Mouse (Mus musculus) stomach, embryonic 15.5 days (tissue): ENCODE measurements around the gene Hes5. TPM values are rescaled to one million over a fixed set of nuclear protein-coding genes. Genes with fewer than 3 reads are reported as not detected.

Experiments
- ATAC-seq: fragments of 200-750 bp; cut with Nextera tagmentation; 2 replicates; pipeline ENCODE4 v1.8.0; 2017; ENCODE audit warnings: low read depth, moderate number of reproducible peaks, moderate TSS enrichment; ENCODE audit not compliant: insufficient read depth, low FRiP score
- H3K27ac ChIP-seq: fragments of 300-500 bp; sonication (generic); 2 replicates; pipeline ENCODE4 v1.5.1; 2015; ENCODE audit warnings: mild to moderate bottlenecking, inconsistent platforms
- H3K27me3 ChIP-seq: fragments of 300-500 bp; sonication (generic); replicated peaks from 2 replicates; pipeline ENCODE4 v1.6.1; 2015; ENCODE audit warnings: inconsistent platforms
- H3K36me3 ChIP-seq: fragments of 300-500 bp; sonication (generic); 2 replicates; pipeline ENCODE4 v1.6.1; 2015; ENCODE audit warnings: inconsistent platforms
- H3K4me1 ChIP-seq: fragments of 300-500 bp; sonication (generic); 2 replicates; pipeline ENCODE4 v1.6.1; 2015; ENCODE audit warnings: inconsistent platforms
- H3K4me2 ChIP-seq: fragments of 300-500 bp; sonication (generic); 2 replicates; pipeline ENCODE4 v1.6.1; 2015; ENCODE audit warnings: mild to moderate bottlenecking, inconsistent platforms
- H3K4me3 ChIP-seq: fragments of 300-500 bp; sonication (generic); replicated peaks from 2 replicates; pipeline ENCODE4 v1.5.1; 2015; ENCODE audit warnings: inconsistent platforms
- H3K9ac ChIP-seq: fragments of 300-500 bp; sonication (generic); 2 replicates; pipeline ENCODE4 v1.6.1; 2015; ENCODE audit warnings: inconsistent platforms
- H3K9me3 ChIP-seq: fragments of 300-500 bp; sonication (generic); 2 replicates; pipeline ENCODE4 v1.6.1; 2016; ENCODE audit warnings: inconsistent platforms
- WGBS: fragments of 180-500 bp; shearing (Covaris S2); methylation state at CpG from one replicate; pipeline ENCODE4 v1.1.7; 2015; 5-methylcytosine and 5-hydroxymethylcytosine counted together
- polyA plus RNA-seq: library from polyadenylated mRNA; unstranded; fragments of >200 nt; fragmentation: Nextera tagmentation; extraction: Ambion mirVana; gene quantifications from 2 replicates; pipeline ENCODE4 v1.2.1, GENCODE M21; 2015

Gene Hes5
- polyA plus RNA-seq: 2.5 and 2.6 TPM in 2 replicates

- no peak for ATAC-seq
- H3K9ac ChIP-seq: 0 out of 2 replicates have a peak within 1 kb of the TSS, but pooled peaks have one; percentile 9
Measured at GRCm38 (mm10) chr4:154960690-154961225, at the start of gene Hes5. Hes5 (plus strand) TSS chr4:154960923.

GRCm38 (mm10) chr4:154911644-154912043 lies 49.1 kb upstream of the Hes5 start:
- H3K27me3 ChIP-seq: no peaks in the 10 kb centered on the region
- H3K4me1 ChIP-seq: peaks cover 12% of the 10 kb centered on the region
- peak; percentile 89 for ATAC-seq
- no peak overlapping the region for H3K4me2 ChIP-seq
- no peaks in the 10 kb centered on the region for H3K36me3 ChIP-seq
- H3K9me3 ChIP-seq: no peaks in the 10 kb centered on the region
- WGBS: 53% methylated on average over 2 of the region's 2 CpGs
- no peak overlapping the region for H3K9ac ChIP-seq
- peak overlapping the region; percentile 42; the same call in 1 of the 2 replicates for H3K27ac ChIP-seq
- no peak overlapping the region for H3K4me3 ChIP-seq

More at GRCm38 (mm10) chr4:154960690-154961225, at the start of gene Hes5:
- peak within 1 kb of the TSS; percentile 37 for H3K4me3 ChIP-seq
- no peaks in the 10 kb centered on the region for H3K36me3 ChIP-seq
- peaks cover 66% of the 10 kb centered on the region for H3K27me3 ChIP-seq
- peaks cover 44% of the 10 kb centered on the region for H3K4me1 ChIP-seq
- WGBS: under 1% methylated on average over 65 of the region's 65 CpGs
- no peaks in the 10 kb centered on the region for H3K9me3 ChIP-seq
- peak within 1 kb of the TSS; percentile 83 for H3K4me2 ChIP-seq
- no peak within 1 kb of the TSS for H3K27ac ChIP-seq

- Histone ChIP-seq H3K36me3 (no peaks in the 10 kb centered on the region), H3K4me1 (0 out of 2 replicates have a peak, but pooled peaks cover 7% of the 10 kb centered on the region), H3K4me2 (no peak overlapping the region), H3K4me3 (no peak overlapping the region), H3K9ac (no peak overlapping the region), H3K27me3 (no peaks in the 10 kb centered on the region), H3K27ac (no peak overlapping the region), H3K9me3 (no peaks in the 10 kb centered on the region)
- 92% methylated on average over 3 of the region's 3 CpGs for WGBS
- no peak for ATAC-seq
Measured at GRCm38 (mm10) chr4:154913845-154914244, 46.9 kb upstream of the Hes5 start.

- Histone ChIP-seq H3K27ac (no peak overlapping the region), H3K27me3 (no peaks in the 10 kb centered on the region), H3K9ac (no peak overlapping the region), H3K36me3 (no peaks in the 10 kb centered on the region), H3K9me3 (no peaks in the 10 kb centered on the region), H3K4me3 (no peak overlapping the region), H3K4me2 (no peak overlapping the region), H3K4me1 (0 out of 2 replicates have a peak, but pooled peaks cover 7% of the 10 kb centered on the region)
- no peak for ATAC-seq
- 89% methylated on average over 4 of the region's 4 CpGs for WGBS
Measured at GRCm38 (mm10) chr4:154914252-154914651, 46.5 kb upstream of the Hes5 start.

GRCm38 (mm10) chr4:154914707-154915106 lies 46.0 kb upstream of the Hes5 start:
- 65% methylated on average over 3 of the region's 3 CpGs for WGBS
- H3K9me3 ChIP-seq: no peaks in the 10 kb centered on the region

GRCm38 (mm10) chr4:154915286-154915685 lies 45.4 kb upstream of the Hes5 start:
- Histone ChIP-seq H3K4me3 (no peak overlapping the region), H3K9me3 (no peaks in the 10 kb centered on the region), H3K27me3 (no peaks in the 10 kb centered on the region), H3K4me1 (0 out of 2 replicates have a peak, but pooled peaks cover 7% of the 10 kb centered on the region), H3K27ac (no peak overlapping the region), H3K4me2 (no peak overlapping the region), H3K36me3 (no peaks in the 10 kb centered on the region), H3K9ac (no peak overlapping the region)
- WGBS: 66% methylated on average over 10 of the region's 10 CpGs
- ATAC-seq: no peak

More at GRCm38 (mm10) chr4:154914707-154915106, 46.0 kb upstream of the Hes5 start:
- Histone ChIP-seq H3K4me3 (no peak overlapping the region), H3K4me1 (0 out of 2 replicates have a peak, but pooled peaks cover 7% of the 10 kb centered on the region), H3K27ac (no peak overlapping the region), H3K9ac (no peak overlapping the region), H3K4me2 (no peak overlapping the region), H3K36me3 (no peaks in the 10 kb centered on the region), H3K27me3 (no peaks in the 10 kb centered on the region)
- no peak for ATAC-seq

GRCm38 (mm10) chr4:154916662-154917061 lies 44.1 kb upstream of the Hes5 start:
- no peak overlapping the region for H3K4me3 ChIP-seq
- no peak overlapping the region for H3K9ac ChIP-seq
- H3K36me3 ChIP-seq: no peaks in the 10 kb centered on the region
- no peak for ATAC-seq
- no peaks in the 10 kb centered on the region for H3K9me3 ChIP-seq
- no peaks in the 10 kb centered on the region for H3K27me3 ChIP-seq
- WGBS: 77% methylated on average over 4 of the region's 4 CpGs
- no peak overlapping the region for H3K4me2 ChIP-seq
- no peaks in the 10 kb centered on the region for H3K4me1 ChIP-seq
- H3K27ac ChIP-seq: no peak overlapping the region

- H3K27ac ChIP-seq: no peak overlapping the region
- 0 out of 2 replicates have a peak, but pooled peaks cover 4% of the 10 kb centered on the region for H3K4me1 ChIP-seq
- no peak overlapping the region for H3K9ac ChIP-seq
- no peak for ATAC-seq
- H3K27me3 ChIP-seq: no peaks in the 10 kb centered on the region
- no peak overlapping the region for H3K4me2 ChIP-seq
- 82% methylated on average over 4 of the region's 4 CpGs for WGBS
- H3K9me3 ChIP-seq: no peaks in the 10 kb centered on the region
- no peaks in the 10 kb centered on the region for H3K36me3 ChIP-seq
- no peak overlapping the region for H3K4me3 ChIP-seq
Measured at GRCm38 (mm10) chr4:154922291-154922690, 38.4 kb upstream of the Hes5 start.

GRCm38 (mm10) chr4:154922931-154923330 lies 37.8 kb upstream of the Hes5 start:
- no peak for ATAC-seq
- peaks cover 10% of the 10 kb centered on the region for H3K4me1 ChIP-seq
- no peaks in the 10 kb centered on the region for H3K9me3 ChIP-seq

GRCm38 (mm10) chr4:154925413-154925812 lies 35.3 kb upstream of the Hes5 start:
- Histone ChIP-seq H3K4me1 (peaks cover 16% of the 10 kb centered on the region), H3K9ac (no peak overlapping the region), H3K9me3 (no peaks in the 10 kb centered on the region), H3K4me3 (no peak overlapping the region), H3K36me3 (no peaks in the 10 kb centered on the region), H3K4me2 (no peak overlapping the region), H3K27ac (no peak overlapping the region), H3K27me3 (no peaks in the 10 kb centered on the region)
- no peak for ATAC-seq
- 57% methylated on average over 4 of the region's 4 CpGs for WGBS

More at GRCm38 (mm10) chr4:154922931-154923330, 37.8 kb upstream of the Hes5 start:
- no peak overlapping the region for H3K9ac ChIP-seq
- 79% methylated on average over 5 of the region's 5 CpGs for WGBS
- H3K4me2 ChIP-seq: no peak overlapping the region
- H3K36me3 ChIP-seq: no peaks in the 10 kb centered on the region
- H3K4me3 ChIP-seq: no peak overlapping the region
- no peak overlapping the region for H3K27ac ChIP-seq
- no peaks in the 10 kb centered on the region for H3K27me3 ChIP-seq

- 56% methylated on average over 9 of the region's 9 CpGs for WGBS
Measured at GRCm38 (mm10) chr4:154926969-154927898, 33.5 kb upstream of the Hes5 start.

More at GRCm38 (mm10) chr4:154926969-154927898, 33.5 kb upstream of the Hes5 start:
- Histone ChIP-seq H3K9ac (peak overlapping the region; percentile 16; the same call in 1 of the 2 replicates), H3K9me3 (no peaks in the 10 kb centered on the region), H3K4me2 (peak overlapping the region; percentile 49), H3K36me3 (no peaks in the 10 kb centered on the region), H3K4me3 (peak overlapping the region; percentile 33), H3K27me3 (no peaks in the 10 kb centered on the region), H3K27ac (peak overlapping the region; percentile 79), H3K4me1 (peaks cover 16% of the 10 kb centered on the region)
- peak; percentile 28; the same call in 1 of the 2 replicates for ATAC-seq
